Comparison of ENCODE assay signal across 9 mouse cellular contexts in the genomic region with DNA sequence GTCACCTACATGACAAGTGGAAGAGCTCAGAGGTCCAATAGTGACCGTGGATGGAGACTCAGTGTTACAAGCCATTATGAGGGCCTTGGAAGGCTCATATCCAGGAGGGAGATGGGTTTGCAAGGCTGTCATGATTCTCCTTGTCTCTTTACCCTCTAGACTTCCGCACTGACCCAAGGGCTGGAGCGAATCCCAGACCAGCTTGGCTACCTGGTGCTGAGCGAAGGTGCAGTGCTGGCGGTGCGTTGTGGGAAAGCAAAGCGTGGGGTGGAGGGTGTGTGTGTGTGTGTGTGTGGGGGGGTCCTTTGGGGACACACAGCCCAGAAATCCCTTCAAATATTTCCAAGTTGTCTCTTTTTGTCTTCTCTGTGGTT. TPM values are rescaled to one million over a fixed set of nuclear protein-coding genes. Genes with fewer than 3 reads are reported as not detected.
DNase-seq lines count a peak whose midpoint lies in the region; ATAC-seq lines count a peak whose summit lies in the region.
"Had no signal": no experiment of that assay in that cellular context is flagged by ENCODE, and none has a peak within 500 bp of the region (broad histone marks: within the 10 kb centered on the region; RNA-seq: fewer than 3 reads in every experiment).

No protein-coding gene starts in this region.

- no peak overlapping the region for H3K27ac ChIP-seq in embryonic facial prominence, embryonic 11.5 days (replicated peaks; ENCODE audit: low read depth, low read length)
- H3K27ac ChIP-seq in hindbrain, embryonic 15.5 days (replicated peaks) = peak overlapping the region; percentile 92
- peak overlapping the region; percentile 90 for H3K27ac ChIP-seq in midbrain, embryonic 16.5 days (ENCODE audit: low read length)

- peak overlapping the region; percentile 55 for H3K9ac ChIP-seq in embryonic facial prominence, embryonic 11.5 days (replicated peaks; ENCODE audit: low read length)
- H3K9ac ChIP-seq in hindbrain, embryonic 15.5 days = peak overlapping the region; percentile 67
- H3K9ac ChIP-seq in midbrain, embryonic 16.5 days (ENCODE audit: low read depth, low read length) = peak overlapping the region; percentile 85

- no peaks in the 10 kb centered on the region for H3K27me3 ChIP-seq in embryonic facial prominence, embryonic 11.5 days (ENCODE audit: control insufficient read depth, insufficient read depth, low read length)
- no peaks in the 10 kb centered on the region for H3K27me3 ChIP-seq in hindbrain, embryonic 15.5 days
- no peaks in the 10 kb centered on the region for H3K27me3 ChIP-seq in midbrain, embryonic 16.5 days (ENCODE audit: control insufficient read depth, insufficient read depth, low read depth, low read length)

- H3K36me3 ChIP-seq in embryonic facial prominence, embryonic 11.5 days (replicated peaks; ENCODE audit: control insufficient read depth, insufficient read depth, low read depth, low read length) = peaks cover 7% of the 10 kb centered on the region
- H3K36me3 ChIP-seq in hindbrain, embryonic 15.5 days = peaks cover 26% of the 10 kb centered on the region
- peaks cover 13% of the 10 kb centered on the region; the same call in 1 of the 2 replicates for H3K36me3 ChIP-seq in midbrain, embryonic 16.5 days (ENCODE audit: control insufficient read depth, insufficient read depth, low read length)

- H3K9me3 ChIP-seq in embryonic facial prominence, embryonic 11.5 days (replicated peaks; ENCODE audit: control insufficient read depth, low read length) = no peaks in the 10 kb centered on the region
- no peaks in the 10 kb centered on the region for H3K9me3 ChIP-seq in hindbrain, embryonic 15.5 days
- no peaks in the 10 kb centered on the region for H3K9me3 ChIP-seq in midbrain, embryonic 16.5 days (replicated peaks; ENCODE audit: control insufficient read depth, low read length, poor library complexity, severe bottlenecking)

- H3K4me3 ChIP-seq in embryonic facial prominence, embryonic 11.5 days (ENCODE audit: low read depth, low read length) = peak overlapping the region; percentile 64
- peak overlapping the region; percentile 72 for H3K4me3 ChIP-seq in hindbrain, embryonic 15.5 days
- peak overlapping the region; percentile 71 for H3K4me3 ChIP-seq in midbrain, embryonic 16.5 days (ENCODE audit: low read depth, low read length)

- H3K4me2 ChIP-seq in embryonic facial prominence, embryonic 11.5 days (ENCODE audit: low read depth, low read length) = peak overlapping the region; percentile 72
- H3K4me2 ChIP-seq in hindbrain, embryonic 15.5 days = peak overlapping the region; percentile 81
- H3K4me2 ChIP-seq in midbrain, embryonic 16.5 days (ENCODE audit: low read length) = peak overlapping the region; percentile 75

- ATAC-seq in embryonic facial prominence, embryonic 11.5 days (replicated peaks; ENCODE audit: insufficient number of reproducible peaks, low FRiP score, low TSS enrichment, low read depth) = no peak
- 0 out of 2 replicates have a peak, but pooled peaks have one; percentile 2 for ATAC-seq in hindbrain, embryonic 15.5 days (ENCODE audit: low FRiP score, low read depth)
- ATAC-seq in midbrain, embryonic 16.5 days = no peak

- peak; percentile 42 to 66 for DNase-seq in kidney, postnatal 25 days
- no peak for DNase-seq in kidney, adult 8-10 months
- no peak for DNase-seq in embryonic facial prominence, embryonic 11.5 days (ENCODE audit: low spot score)
- no peak for DNase-seq in right cerebral cortex, postnatal 14 days
- no peak for DNase-seq in embryo, embryonic 10 days (ENCODE audit: low spot score)
- no peak for DNase-seq in layer of hippocampus, adult 18-20 months (ENCODE audit: low spot score in 2 of 2)

- H3K4me1 ChIP-seq in embryonic facial prominence, embryonic 11.5 days (ENCODE audit: control insufficient read depth, insufficient read depth, low read length) = no peaks in the 10 kb centered on the region
- peaks cover 20% of the 10 kb centered on the region for H3K4me1 ChIP-seq in hindbrain, embryonic 15.5 days (replicated peaks)
- peaks cover 15% of the 10 kb centered on the region for H3K4me1 ChIP-seq in midbrain, embryonic 16.5 days (ENCODE audit: control insufficient read depth, insufficient read depth, low read length)

- WGBS in embryonic facial prominence, embryonic 11.5 days = 31% methylated on average over 7 of the region's 7 CpGs
- 24% methylated on average over 7 of the region's 7 CpGs for WGBS in hindbrain, embryonic 15.5 days
- WGBS in midbrain, embryonic 16.5 days = 24% methylated on average over 7 of the region's 7 CpGs

RNA-seq across cellular contexts. Expression of a gene that starts 0.8 kb away (rescaled TPM):
- 36.8 and 42.9 TPM in 2 replicates for polyA plus RNA-seq in embryonic facial prominence, embryonic 11.5 days (2014; fragmentation: Nextera tagmentation; extraction: Ambion mirVana)
- polyA plus RNA-seq in hindbrain, embryonic 15.5 days (2015; fragmentation: Nextera tagmentation; extraction: Ambion mirVana) = 108 and 111 TPM in 2 replicates
- polyA plus RNA-seq in midbrain, embryonic 16.5 days (2015; fragmentation: Nextera tagmentation; extraction: Ambion mirVana) = 95.4 and 101 TPM in 2 replicates
- total RNA-seq in layer of hippocampus, adult 18-20 months (2021) = 10 to 100 TPM; 54.4 to 55.9 TPM

RNA-seq across cellular contexts. Expression of a gene that starts 7.8 kb away (rescaled TPM):
- polyA plus RNA-seq in embryonic facial prominence, embryonic 11.5 days (2014; fragmentation: Nextera tagmentation; extraction: Ambion mirVana) = 3.9 and 4.6 TPM in 2 replicates
- 17.1 and 21.1 TPM in 2 replicates for polyA plus RNA-seq in hindbrain, embryonic 15.5 days (2015; fragmentation: Nextera tagmentation; extraction: Ambion mirVana)
- 14.7 and 15.6 TPM in 2 replicates for polyA plus RNA-seq in midbrain, embryonic 16.5 days (2015; fragmentation: Nextera tagmentation; extraction: Ambion mirVana)
- 10 to 100 TPM; 72.5 to 73.6 TPM for total RNA-seq in layer of hippocampus, adult 18-20 months (2021)

RNA-seq across cellular contexts. Expression of a gene that starts 16.6 kb away (rescaled TPM):
- 4.0 and 5.4 TPM in 2 replicates for polyA plus RNA-seq in embryonic facial prominence, embryonic 11.5 days (2014; fragmentation: Nextera tagmentation; extraction: Ambion mirVana)
- 2.2 and 2.6 TPM in 2 replicates for polyA plus RNA-seq in hindbrain, embryonic 15.5 days (2015; fragmentation: Nextera tagmentation; extraction: Ambion mirVana)
- polyA plus RNA-seq in midbrain, embryonic 16.5 days (2015; fragmentation: Nextera tagmentation; extraction: Ambion mirVana) = 1.8 and 2.3 TPM in 2 replicates
- total RNA-seq in layer of hippocampus, adult 18-20 months (2021) = 1 to 10 TPM; 3.6 to 4.1 TPM

RNA-seq across cellular contexts. Expression of a gene that starts 23.7 kb away (rescaled TPM):
- 0.03 TPM in 1 of 2 replicates, not detected in the other for polyA plus RNA-seq in embryonic facial prominence, embryonic 11.5 days (2014; fragmentation: Nextera tagmentation; extraction: Ambion mirVana)
- polyA plus RNA-seq in hindbrain, embryonic 15.5 days (2015; fragmentation: Nextera tagmentation; extraction: Ambion mirVana) = 0.17 and 0.19 TPM in 2 replicates
- polyA plus RNA-seq in midbrain, embryonic 16.5 days (2015; fragmentation: Nextera tagmentation; extraction: Ambion mirVana) = 0.09 and 0.27 TPM in 2 replicates
- not detected for total RNA-seq in layer of hippocampus, adult 18-20 months (2021)
- total RNA-seq: adrenal gland, postnatal 4 days had no signal

RNA-seq across cellular contexts. Expression of a gene that starts 23.7 kb away (rescaled TPM):
- polyA plus RNA-seq in embryonic facial prominence, embryonic 11.5 days (2014; fragmentation: Nextera tagmentation; extraction: Ambion mirVana) = 10.8 and 11.9 TPM in 2 replicates
- 147 and 149 TPM in 2 replicates for polyA plus RNA-seq in hindbrain, embryonic 15.5 days (2015; fragmentation: Nextera tagmentation; extraction: Ambion mirVana)
- 179 and 220 TPM in 2 replicates for polyA plus RNA-seq in midbrain, embryonic 16.5 days (2015; fragmentation: Nextera tagmentation; extraction: Ambion mirVana)
- total RNA-seq in layer of hippocampus, adult 18-20 months (2021) = 1 to 10 TPM; 1.2 to 1.5 TPM

Comparison
In these comparisons a context has a peak if more than half of its experiments do, and no peak if none do; other contexts are left out.
1. DNase-seq: peak in kidney, postnatal 25 days (2 of 2); none in kidney, adult 8-10 months (0 of 2), embryonic facial prominence, embryonic 11.5 days (single experiment), right cerebral cortex, postnatal 14 days (single experiment), embryo, embryonic 10 days (single experiment) and layer of hippocampus, adult 18-20 months (0 of 2).
2. Peak in every context shown above with its lines, with median percentiles within 50 percentile points of each other: H3K4me2 ChIP-seq, H3K4me3 ChIP-seq and H3K9ac ChIP-seq.